Mouse (Mus musculus) MN1 (cell line): Measurements from ENCODE around the gene Hsf4.
A peak's percentile ranks its signal among the peaks of the same experiment; 100 is the strongest.
"Not testable (repeated sequence)": the region's sequence is repeated elsewhere in the genome, so short reads cannot be mapped to it uniquely, and the experiment has no call there.

Source experiments
- DNase-seq: peaks from one replicate; pipeline ENCODE4 v3.0.0-alpha.2; 2016; ENCODE audit warnings: low spot score

The Hsf4 gene

GRCm38 (mm10) chr8:105269461-105269947 is at the start of gene Hsf4:
TSS of gene Hsf4 (plus strand) at chr8:105269801.
- no peak for DNase-seq

GRCm38 (mm10) chr8:105223850-105224249 is 45.8 kb upstream of the Hsf4 start:
- DNase-seq: no peak

GRCm38 (mm10) chr8:105224413-105225271 is 45.0 kb upstream of the Hsf4 start, which contains the start of gene D230025D16Rik:
TSS of gene D230025D16Rik (plus strand) at chr8:105225145.
- DNase-seq: peak; percentile 98

GRCm38 (mm10) chr8:105225272-105225593 is 44.4 kb upstream of the Hsf4 start:
- no peak for DNase-seq

- no peak for DNase-seq
These were observed 43.7 kb upstream of the Hsf4 start for GRCm38 (mm10) chr8:105225917-105226316.

- DNase-seq: no peak
These were observed 37.9 kb upstream of the Hsf4 start for GRCm38 (mm10) chr8:105231503-105232320.

GRCm38 (mm10) chr8:105232321-105232693 is 37.3 kb upstream of the Hsf4 start:
- DNase-seq: not testable (repeated sequence)

- DNase-seq: no peak
These were observed 36.3 kb upstream of the Hsf4 start for GRCm38 (mm10) chr8:105233126-105233935.

- DNase-seq: no peak
These were observed 34.4 kb upstream of the Hsf4 start for GRCm38 (mm10) chr8:105235206-105235605.

- no peak for DNase-seq
These were observed 32.0 kb upstream of the Hsf4 start for GRCm38 (mm10) chr8:105237442-105238142.

GRCm38 (mm10) chr8:105241016-105241415 is 28.6 kb upstream of the Hsf4 start:
- DNase-seq: no peak

- no peak for DNase-seq
These were observed 17.6 kb upstream of the Hsf4 start for GRCm38 (mm10) chr8:105251954-105252353.

- DNase-seq: no peak
These were observed 16.7 kb upstream of the Hsf4 start for GRCm38 (mm10) chr8:105252680-105253537.

- DNase-seq: no peak
These were observed 15.8 kb upstream of the Hsf4 start for GRCm38 (mm10) chr8:105253766-105254151.

- peak; percentile 95 for DNase-seq
These were observed 15.2 kb upstream of the Hsf4 start for GRCm38 (mm10) chr8:105254152-105254965.

GRCm38 (mm10) chr8:105254966-105255350 is 14.6 kb upstream of the Hsf4 start, which contains the start of gene B3gnt9:
TSS of gene B3gnt9 (minus strand) at chr8:105255153.
- peak; percentile 81 for DNase-seq

GRCm38 (mm10) chr8:105257318-105258114 is 12.1 kb upstream of the Hsf4 start:
- DNase-seq: no peak

GRCm38 (mm10) chr8:105258911-105259720 is 10.5 kb upstream of the Hsf4 start:
- no peak for DNase-seq
